Mouse (Mus musculus) neural tube, embryonic 11.5 days (tissue): ENCODE measurements around the gene Dhps. TPM values are rescaled to one million over a fixed set of nuclear protein-coding genes. Genes with fewer than 3 reads are reported as not detected.
A peak's percentile ranks its signal among the peaks of the same experiment; 100 is the strongest.

Experiments used
- ATAC-seq: fragments of 200-750 bp; cut with Nextera tagmentation; 2 replicates; pipeline ENCODE4 v1.8.0; 2017; ENCODE audit warnings: moderate number of reproducible peaks, mild to moderate bottlenecking, moderate TSS enrichment, moderate library complexity; ENCODE audit not compliant: insufficient read depth, low FRiP score, low TSS enrichment
- DNase-seq: peaks from one replicate; pipeline ENCODE4 v3.0.0-alpha.2; 2015; ENCODE audit warnings: low spot score
- H3K27ac ChIP-seq: fragments of 300-500 bp; sonication (generic); 2 replicates; pipeline ENCODE4 v1.5.1; 2014; ENCODE audit warnings: low read depth, mild to moderate bottlenecking, low read length
- H3K27me3 ChIP-seq: fragments of 300-500 bp; sonication (generic); 2 replicates; pipeline ENCODE4 v1.6.1; 2014; ENCODE audit warnings: mild to moderate bottlenecking, low read length, mixed read lengths; ENCODE audit not compliant: control insufficient read depth, insufficient read depth
- H3K36me3 ChIP-seq: fragments of 300-500 bp; sonication (generic); 2 replicates; pipeline ENCODE4 v1.6.1; 2014; ENCODE audit warnings: mild to moderate bottlenecking, low read length, moderate library complexity, mixed read lengths; ENCODE audit not compliant: control insufficient read depth, insufficient read depth
- H3K4me1 ChIP-seq: fragments of 300-500 bp; sonication (generic); 2 replicates; pipeline ENCODE4 v1.6.1; 2014; ENCODE audit warnings: low read length, mixed read lengths; ENCODE audit not compliant: control insufficient read depth, insufficient read depth
- H3K4me2 ChIP-seq: fragments of 300-500 bp; sonication (generic); 2 replicates; pipeline ENCODE4 v1.6.1; 2014; ENCODE audit warnings: low read depth, mild to moderate bottlenecking, moderate library complexity
- H3K4me3 ChIP-seq: fragments of 300-500 bp; sonication (generic); 2 replicates; pipeline ENCODE4 v1.5.1; 2014; ENCODE audit warnings: low read depth, low read length
- H3K9ac ChIP-seq: fragments of 300-500 bp; sonication (generic); 2 replicates; pipeline ENCODE4 v1.6.1; 2014; ENCODE audit warnings: mild to moderate bottlenecking, low read length
- H3K9me3 ChIP-seq: fragments of 300-500 bp; sonication (generic); 2 replicates; pipeline ENCODE4 v1.6.1; 2016; ENCODE audit warnings: low read length; ENCODE audit not compliant: control insufficient read depth
- WGBS: fragments of 180-500 bp; shearing (Covaris S2); extraction: QIAGEN DNeasy Blood & Tissue Kit; methylation state at CpG from one replicate; pipeline ENCODE4 v1.1.7; 2014; 5-methylcytosine and 5-hydroxymethylcytosine counted together
- polyA plus RNA-seq: library from polyadenylated mRNA; unstranded; fragments of >200 nt; fragmentation: Nextera tagmentation; extraction: Ambion mirVana; gene quantifications from 2 replicates; pipeline ENCODE4 v1.2.1, GENCODE M21; 2014

Gene Dhps
- polyA plus RNA-seq, 1 experiment from 2014 or later, result 73.8 TPM

DNA sequence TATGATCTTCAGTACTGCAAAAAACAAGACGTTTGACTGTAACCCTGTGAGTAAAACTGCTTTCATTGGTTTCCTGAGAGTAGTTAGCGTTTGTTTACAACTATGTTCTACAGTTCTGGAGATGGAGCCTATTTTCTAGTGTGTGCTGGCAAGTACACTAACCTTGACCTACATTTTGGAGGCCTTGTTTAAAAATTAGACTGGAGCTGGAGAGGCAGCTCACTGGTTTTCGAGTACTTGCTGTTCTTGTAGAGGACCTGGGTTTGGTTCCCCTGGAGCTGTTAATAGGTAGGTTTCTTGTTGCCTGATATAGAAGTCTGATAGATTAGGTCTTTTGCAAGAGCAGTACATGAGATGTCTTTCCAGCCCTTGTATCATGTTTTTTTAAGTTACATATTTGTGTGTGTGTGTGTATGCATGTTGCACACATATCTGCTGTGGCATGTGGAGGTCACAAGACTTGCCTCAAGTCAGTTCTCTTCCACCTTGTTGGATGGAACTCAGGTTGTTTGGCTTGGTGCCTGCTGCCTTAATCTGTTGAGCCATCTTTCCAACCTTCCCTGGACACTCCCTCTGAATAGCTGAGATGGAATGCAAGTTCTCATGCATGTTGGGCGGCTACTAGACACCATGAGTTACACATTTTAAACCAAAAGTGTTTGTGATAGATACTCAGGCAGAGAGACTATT, 38.8 kb upstream of the Dhps start:
- Histone ChIP-seq H3K4me2 (no peak overlapping the region), H3K9me3 (no peaks in the 10 kb centered on the region), H3K9ac (no peak overlapping the region), H3K4me3 (no peak overlapping the region), H3K36me3 (peaks cover 16% of the 10 kb centered on the region), H3K27me3 (no peaks in the 10 kb centered on the region), H3K27ac (no peak overlapping the region), H3K4me1 (peaks cover 19% of the 10 kb centered on the region)
- ATAC-seq (no peak), DNase-seq (no peak)
- WGBS, result 82% methylated on average over 4 of the region's 4 CpGs

DNA sequence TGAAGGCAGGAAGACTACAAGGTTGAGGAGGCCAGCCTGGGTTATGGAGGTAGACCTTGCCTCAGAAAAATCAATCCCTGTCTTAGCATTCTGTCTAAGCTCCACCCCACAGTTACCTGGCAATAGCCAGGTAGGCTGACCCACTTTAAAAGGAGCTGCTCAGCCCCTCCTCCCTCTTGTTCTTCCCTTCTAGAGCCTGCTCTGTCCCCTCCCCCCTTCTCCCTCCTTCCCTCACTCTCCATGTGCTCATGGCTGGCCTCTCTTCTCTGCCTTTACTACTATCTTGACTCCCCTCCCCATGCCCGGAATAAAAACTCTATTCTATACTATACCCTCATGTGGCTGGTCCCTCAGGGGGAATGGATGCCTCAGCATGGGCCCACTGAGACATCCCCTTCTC, 37.7 kb upstream of the Dhps start:
- Histone ChIP-seq H3K27ac (no peak overlapping the region), H3K27me3 (no peaks in the 10 kb centered on the region), H3K4me1 (peaks cover 15% of the 10 kb centered on the region), H3K4me2 (no peak overlapping the region), H3K36me3 (peaks cover 16% of the 10 kb centered on the region), H3K9ac (no peak overlapping the region), H3K9me3 (no peaks in the 10 kb centered on the region), H3K4me3 (no peak overlapping the region)
- 45% methylated on average over 1 of the region's 1 CpGs for WGBS
- no peak for DNase-seq
- ATAC-seq, result no peak

DNA sequence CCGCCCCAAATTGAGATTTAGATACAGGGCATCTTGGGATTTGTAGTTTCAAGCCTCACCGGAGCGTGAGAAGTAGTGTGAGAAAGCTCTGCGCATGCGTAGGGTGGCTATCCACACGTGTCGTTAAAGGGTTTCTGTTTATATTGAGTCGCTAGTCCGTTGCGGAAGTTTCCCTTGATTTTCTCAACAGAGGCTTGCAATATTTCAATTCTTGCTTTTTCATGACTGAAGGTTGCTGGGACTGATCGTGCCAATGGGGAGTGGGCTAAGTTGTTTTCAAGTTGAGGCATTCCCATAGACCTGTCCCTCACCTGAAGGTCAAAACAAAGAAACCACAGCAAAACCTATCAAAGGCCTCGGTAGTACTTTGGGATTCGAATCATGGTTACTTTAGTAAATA, 36.8 kb upstream of the Dhps start:
- no peak overlapping the region for H3K27ac ChIP-seq
- no peaks in the 10 kb centered on the region for H3K27me3 ChIP-seq
- peaks cover 12% of the 10 kb centered on the region; the same call in 1 of the 2 replicates for H3K4me1 ChIP-seq
- H3K9ac ChIP-seq, result no peak overlapping the region
- peak overlapping the region; percentile 98 for H3K4me2 ChIP-seq
- peak overlapping the region; percentile 79; the same call in 1 of the 2 replicates for H3K4me3 ChIP-seq
- peaks cover 9% of the 10 kb centered on the region for H3K36me3 ChIP-seq
- DNase-seq (peak; percentile 68), ATAC-seq (no peak)
- WGBS, result 8% methylated on average over 12 of the region's 13 CpGs
- H3K9me3 ChIP-seq, result no peaks in the 10 kb centered on the region

DNA sequence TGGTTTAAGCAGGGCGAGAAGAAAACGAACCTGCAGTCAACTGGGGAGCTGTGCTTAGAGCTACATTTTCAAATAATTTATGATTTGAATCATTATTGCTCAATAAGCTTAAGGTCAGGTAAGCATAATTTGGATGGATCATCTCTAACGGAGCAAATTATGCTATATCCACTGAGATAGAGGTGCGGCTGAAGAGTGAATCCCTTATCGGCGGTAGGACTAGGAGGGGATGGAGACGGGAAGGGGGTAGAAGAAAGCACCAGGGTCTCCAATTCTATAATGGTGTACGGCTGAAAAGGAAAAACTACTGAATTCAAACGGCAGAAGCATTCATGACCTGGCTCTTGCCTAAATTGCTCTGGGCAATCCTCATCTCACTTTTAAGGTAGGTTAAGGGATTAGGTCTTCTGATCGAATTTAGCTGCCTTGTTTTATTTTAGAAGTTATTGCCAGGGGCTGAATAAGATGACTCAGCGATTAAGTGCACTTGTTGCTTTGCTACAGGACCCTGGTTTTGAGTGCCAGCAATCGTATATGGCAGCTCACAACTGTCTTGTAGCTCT, 36.3 kb upstream of the Dhps start:
- H3K36me3 ChIP-seq, result peaks cover 11% of the 10 kb centered on the region
- H3K4me1 ChIP-seq, result peaks cover 14% of the 10 kb centered on the region; the same call in 1 of the 2 replicates
- H3K4me2 ChIP-seq, result peak overlapping the region; percentile 98
- peak overlapping the region; percentile 79 for H3K4me3 ChIP-seq
- no peak for ATAC-seq
- H3K27ac ChIP-seq, result no peak overlapping the region
- H3K27me3 ChIP-seq, result no peaks in the 10 kb centered on the region
- 8% methylated on average over 12 of the region's 12 CpGs for WGBS
- H3K9me3 ChIP-seq, result no peaks in the 10 kb centered on the region
- peak overlapping the region; percentile 69 for H3K9ac ChIP-seq
- DNase-seq, result no peak

DNA sequence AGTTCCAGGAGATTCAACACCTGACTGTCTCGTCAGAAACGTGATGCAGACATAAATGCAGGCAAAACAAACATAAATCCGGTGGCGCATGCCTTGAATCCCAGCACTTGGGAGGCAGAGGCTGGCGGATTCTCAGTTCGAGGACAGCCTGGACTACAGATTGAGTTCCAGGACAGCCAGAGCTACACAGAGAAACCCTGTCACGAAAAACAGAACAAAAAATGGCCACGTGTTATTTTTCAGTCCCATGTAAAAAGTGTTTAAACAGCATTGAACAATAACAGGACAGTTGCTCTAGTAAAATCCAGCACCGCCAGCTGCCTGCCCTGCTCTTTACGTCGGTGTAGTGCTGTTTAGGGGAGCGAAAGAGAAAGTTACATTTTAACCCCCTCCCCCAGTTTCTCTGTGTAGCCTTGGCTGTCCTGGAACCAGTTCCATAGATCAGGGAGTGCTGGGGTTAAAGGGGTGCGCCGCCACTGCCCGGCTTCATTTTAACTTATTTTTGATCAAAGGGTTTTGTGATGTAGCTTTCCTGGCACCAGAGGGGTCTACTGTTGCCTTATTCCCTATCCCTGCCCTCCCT, 35.7 kb upstream of the Dhps start:
- WGBS, result under 1% methylated on average over 15 of the region's 15 CpGs
- peak overlapping the region; percentile 98 for H3K27ac ChIP-seq
- H3K9ac ChIP-seq, result peak overlapping the region; percentile 69
- DNase-seq (no peak), ATAC-seq (0 out of 2 replicates have a peak, but pooled peaks have one; percentile 0)
- H3K4me3 ChIP-seq, result peak overlapping the region; percentile 79
- no peaks in the 10 kb centered on the region for H3K9me3 ChIP-seq
- no peaks in the 10 kb centered on the region for H3K27me3 ChIP-seq
- H3K4me1 ChIP-seq, result peaks cover 14% of the 10 kb centered on the region; the same call in 1 of the 2 replicates
- peak overlapping the region; percentile 98 for H3K4me2 ChIP-seq
- H3K36me3 ChIP-seq, result peaks cover 12% of the 10 kb centered on the region

DNA sequence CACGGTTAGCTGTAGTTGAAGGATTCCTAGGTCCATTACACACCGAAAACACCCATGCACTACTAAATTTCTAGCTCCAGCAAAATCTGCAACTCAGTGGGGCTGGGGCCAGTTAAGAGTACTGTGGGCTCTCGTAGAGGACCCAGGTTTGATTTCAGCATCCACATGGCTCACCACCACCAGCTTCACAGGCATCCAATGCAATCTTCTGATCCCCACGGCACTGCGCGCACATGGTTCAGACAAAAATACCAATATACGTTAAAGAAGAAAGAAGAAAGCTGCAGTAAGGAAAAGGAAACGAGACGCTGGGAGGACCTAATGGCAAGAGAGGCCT, 35.2 kb upstream of the Dhps start:
- H3K9ac ChIP-seq, result peak overlapping the region; percentile 69
- H3K9me3 ChIP-seq, result no peaks in the 10 kb centered on the region
- peaks cover 14% of the 10 kb centered on the region for H3K36me3 ChIP-seq
- WGBS, result 0% methylated on average over 9 of the region's 9 CpGs
- no peaks in the 10 kb centered on the region for H3K27me3 ChIP-seq
- ATAC-seq, result peak; percentile 40
- peak overlapping the region; percentile 98 for H3K4me2 ChIP-seq
- H3K4me3 ChIP-seq, result peak overlapping the region; percentile 79
- H3K4me1 ChIP-seq, result peaks cover 14% of the 10 kb centered on the region; the same call in 1 of the 2 replicates
- DNase-seq, result no peak
- H3K27ac ChIP-seq, result peak overlapping the region; percentile 98

DNA sequence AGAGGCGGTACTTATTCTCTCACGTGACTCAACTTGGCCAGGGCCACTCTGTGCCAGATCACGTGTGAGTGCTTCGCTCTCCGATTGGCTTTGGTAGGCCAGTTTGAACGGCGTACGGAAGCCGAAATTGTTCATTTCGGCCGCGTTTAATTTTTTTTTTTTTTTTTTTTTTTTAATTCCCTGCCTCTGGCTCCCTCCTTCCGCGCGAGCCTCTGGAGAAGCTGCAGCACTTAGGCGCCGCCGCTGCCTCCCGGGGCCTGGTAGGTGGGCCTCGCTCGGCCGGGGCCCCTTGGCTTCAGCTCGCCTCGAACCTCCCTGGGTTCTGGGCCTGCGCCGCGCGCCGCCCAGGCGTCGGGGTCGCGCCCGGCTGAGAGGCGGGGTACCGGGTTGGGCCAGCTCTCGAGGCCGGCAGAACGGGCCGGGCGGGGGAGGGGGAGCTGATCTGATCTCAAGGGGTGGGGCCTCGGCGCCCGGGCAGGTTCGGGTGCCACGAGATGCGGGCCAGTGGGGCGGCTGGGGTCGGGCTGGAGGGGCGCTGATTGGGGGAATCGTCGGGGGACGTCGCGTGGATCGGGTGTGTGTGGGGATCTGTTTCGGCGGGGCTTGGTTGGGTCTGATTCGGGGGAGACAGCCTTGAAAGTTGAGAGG, 34.7 kb upstream of the Dhps start, which contains the start of gene Tnpo2:
Gene Tnpo2 (plus strand): TSS at position 198 of the 648 bp plus-strand sequence.
- ATAC-seq, result peak; percentile 93
- H3K27me3 ChIP-seq, result no peaks in the 10 kb centered on the region
- H3K9me3 ChIP-seq, result no peaks in the 10 kb centered on the region
- peaks cover 14% of the 10 kb centered on the region; the same call in 1 of the 2 replicates for H3K4me1 ChIP-seq
- H3K36me3 ChIP-seq, result peaks cover 14% of the 10 kb centered on the region
- peak within 1 kb of the TSS; percentile 93 for H3K9ac ChIP-seq
- DNase-seq, result peak; percentile 89
- under 1% methylated on average over 59 of the region's 59 CpGs for WGBS
- peak within 1 kb of the TSS; percentile 98 for H3K4me2 ChIP-seq
- peak within 1 kb of the TSS; percentile 98 for H3K27ac ChIP-seq
- H3K4me3 ChIP-seq, result peak within 1 kb of the TSS; percentile 79

DNA sequence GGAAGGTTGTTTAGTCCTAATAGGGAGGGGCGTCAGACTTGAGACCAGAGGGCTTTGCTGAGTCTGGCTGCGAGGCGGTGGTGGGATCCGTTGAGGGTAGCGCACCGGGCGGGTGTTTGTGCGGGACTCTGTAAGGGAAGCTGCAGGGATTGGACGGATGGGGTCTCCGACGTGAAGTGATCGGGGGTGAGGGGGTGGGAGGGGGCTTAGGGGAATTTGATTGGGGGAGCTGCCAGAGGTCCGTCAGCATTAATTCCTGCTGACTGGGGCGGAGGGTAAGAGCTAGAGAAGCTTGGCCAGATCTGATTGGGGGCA, 34.2 kb upstream of the Dhps start:
- Histone ChIP-seq H3K9ac (peak overlapping the region; percentile 93), H3K4me3 (peak overlapping the region; percentile 79), H3K27me3 (no peaks in the 10 kb centered on the region), H3K4me1 (peaks cover 14% of the 10 kb centered on the region; the same call in 1 of the 2 replicates), H3K4me2 (peak overlapping the region; percentile 98), H3K36me3 (peaks cover 14% of the 10 kb centered on the region), H3K9me3 (no peaks in the 10 kb centered on the region), H3K27ac (peak overlapping the region; percentile 98)
- DNase-seq, result peak; percentile 69
- peak; percentile 69 for ATAC-seq
- WGBS, result under 1% methylated on average over 14 of the region's 14 CpGs
